Mouse (Mus musculus) heart, embryonic 16.5 days (tissue): Measurements from ENCODE around the gene Cyp1b1. TPM values are rescaled to one million over a fixed set of nuclear protein-coding genes. Genes with fewer than 3 reads are reported as not detected.

Source experiments
- ATAC-seq: fragments of 200-750 bp; cut with Nextera tagmentation; replicated peaks from 2 replicates; pipeline ENCODE4 v1.8.0; 2017; ENCODE audit warnings: moderate number of reproducible peaks; ENCODE audit not compliant: insufficient read depth, low FRiP score; ENCODE audit errors: extremely low read depth
- H3K27ac ChIP-seq: fragments of 300-500 bp; sonication (generic); 2 replicates; pipeline ENCODE4 v1.5.1; 2014; ENCODE audit warnings: mild to moderate bottlenecking, low read length, control low read depth, moderate library complexity
- H3K27me3 ChIP-seq: fragments of 300-500 bp; sonication (generic); 2 replicates; pipeline ENCODE4 v1.6.1; 2014; ENCODE audit warnings: low read length, mixed read lengths; ENCODE audit not compliant: control insufficient read depth, insufficient read depth
- H3K36me3 ChIP-seq: fragments of 300-500 bp; sonication (generic); 2 replicates; pipeline ENCODE4 v1.6.1; 2014; ENCODE audit not compliant: control insufficient read depth, insufficient read depth
- H3K4me1 ChIP-seq: fragments of 300-500 bp; sonication (generic); 2 replicates; pipeline ENCODE4 v1.6.1; 2014; ENCODE audit warnings: low read length, mixed read lengths; ENCODE audit not compliant: control insufficient read depth, insufficient read depth
- H3K4me2 ChIP-seq: fragments of 300-500 bp; sonication (generic); 2 replicates; pipeline ENCODE4 v1.6.1; 2014; ENCODE audit warnings: low read depth, mild to moderate bottlenecking, control low read depth, low read length
- H3K4me3 ChIP-seq: fragments of 300-500 bp; sonication (generic); 2 replicates; pipeline ENCODE4 v1.5.1; 2014; ENCODE audit warnings: mild to moderate bottlenecking, control low read depth, low read length
- H3K9ac ChIP-seq: fragments of 300-500 bp; sonication (generic); 2 replicates; pipeline ENCODE4 v1.6.1; 2014; ENCODE audit warnings: low read length, control low read depth
- H3K9me3 ChIP-seq: fragments of 300-500 bp; sonication (generic); replicated peaks from 2 replicates; pipeline ENCODE4 v1.6.1; 2016; ENCODE audit warnings: low read length; ENCODE audit not compliant: control insufficient read depth
- WGBS: fragments of 180-500 bp; shearing (Covaris S2); extraction: QIAGEN DNeasy Blood & Tissue Kit; methylation state at CpG from one replicate; pipeline ENCODE4 v1.1.7; 2014; 5-methylcytosine and 5-hydroxymethylcytosine counted together
- polyA plus RNA-seq: library from polyadenylated mRNA; unstranded; fragments of >200 nt; fragmentation: Nextera tagmentation; extraction: Ambion mirVana; gene quantifications from 2 replicates; pipeline ENCODE4 v1.2.1, GENCODE M21; 2015

Cyp1b1 gene
- polyA plus RNA-seq, 1 experiment from 2014 or later: 2.0 TPM

- Histone ChIP-seq H3K27ac (no peak overlapping the region), H3K27me3 (no peaks in the 10 kb centered on the region), H3K9ac (no peak overlapping the region), H3K4me3 (no peak overlapping the region), H3K4me1 (0 out of 2 replicates have a peak, but pooled peaks cover 4% of the 10 kb centered on the region), H3K36me3 (no peaks in the 10 kb centered on the region), H3K4me2 (no peak overlapping the region), H3K9me3 (peaks cover 2% of the 10 kb centered on the region; the same call in 1 of the 2 replicates)
- ATAC-seq: no peak
- WGBS: 88% methylated on average over 1 of the region's 1 CpGs
Measured at GRCm38 (mm10) chr17:79743507-79743906, 28.6 kb upstream of the Cyp1b1 start.

- Histone ChIP-seq H3K4me3 (no peak overlapping the region), H3K27ac (no peak overlapping the region), H3K4me2 (no peak overlapping the region), H3K27me3 (no peaks in the 10 kb centered on the region), H3K4me1 (0 out of 2 replicates have a peak, but pooled peaks cover 4% of the 10 kb centered on the region), H3K9ac (no peak overlapping the region), H3K9me3 (peaks cover 2% of the 10 kb centered on the region; the same call in 1 of the 2 replicates), H3K36me3 (no peaks in the 10 kb centered on the region)
- ATAC-seq: no peak
- WGBS: 72% methylated on average over 5 of the region's 5 CpGs
Measured at GRCm38 (mm10) chr17:79742635-79743034, 27.8 kb upstream of the Cyp1b1 start.

- WGBS: 72% methylated on average over 5 of the region's 5 CpGs
- H3K4me2 ChIP-seq: no peak overlapping the region
- H3K4me3 ChIP-seq: no peak overlapping the region
- no peak for ATAC-seq
- no peak overlapping the region for H3K27ac ChIP-seq
- no peaks in the 10 kb centered on the region for H3K27me3 ChIP-seq
- H3K36me3 ChIP-seq: no peaks in the 10 kb centered on the region
- no peaks in the 10 kb centered on the region for H3K4me1 ChIP-seq
- H3K9me3 ChIP-seq: no peaks in the 10 kb centered on the region
- no peak overlapping the region for H3K9ac ChIP-seq
Measured at GRCm38 (mm10) chr17:79738847-79739498, 24.1 kb upstream of the Cyp1b1 start.

GRCm38 (mm10) chr17:79737598-79737997 lies 22.7 kb upstream of the Cyp1b1 start:
- H3K4me2 ChIP-seq: no peak overlapping the region
- WGBS: 71% methylated on average over 3 of the region's 3 CpGs
- ATAC-seq: no peak

GRCm38 (mm10) chr17:79733039-79733438 lies 18.2 kb upstream of the Cyp1b1 start:
- no peak for ATAC-seq
- 58% methylated on average over 4 of the region's 4 CpGs for WGBS
- H3K27me3 ChIP-seq: no peaks in the 10 kb centered on the region; the same call in 1 of the 2 replicates
- H3K4me2 ChIP-seq: no peak overlapping the region
- peaks cover 19% of the 10 kb centered on the region for H3K4me1 ChIP-seq
- no peaks in the 10 kb centered on the region for H3K9me3 ChIP-seq
- H3K36me3 ChIP-seq: no peaks in the 10 kb centered on the region
- H3K4me3 ChIP-seq: no peak overlapping the region
- no peak overlapping the region for H3K9ac ChIP-seq
- no peak overlapping the region for H3K27ac ChIP-seq

More at GRCm38 (mm10) chr17:79737598-79737997, 22.7 kb upstream of the Cyp1b1 start:
- H3K36me3 ChIP-seq: no peaks in the 10 kb centered on the region
- no peak overlapping the region for H3K9ac ChIP-seq
- H3K9me3 ChIP-seq: no peaks in the 10 kb centered on the region
- no peaks in the 10 kb centered on the region for H3K27me3 ChIP-seq
- H3K27ac ChIP-seq: no peak overlapping the region
- H3K4me3 ChIP-seq: no peak overlapping the region
- no peaks in the 10 kb centered on the region for H3K4me1 ChIP-seq

GRCm38 (mm10) chr17:79730988-79731387 lies 16.1 kb upstream of the Cyp1b1 start:
- WGBS: 21% methylated on average over 8 of the region's 8 CpGs
- no peaks in the 10 kb centered on the region; the same call in 1 of the 2 replicates for H3K27me3 ChIP-seq
- H3K4me1 ChIP-seq: peaks cover 19% of the 10 kb centered on the region
- H3K9ac ChIP-seq: no peak overlapping the region
- no peaks in the 10 kb centered on the region for H3K36me3 ChIP-seq
- peak overlapping the region; percentile 11 for H3K4me2 ChIP-seq
- ATAC-seq: no peak
- no peak overlapping the region for H3K4me3 ChIP-seq
- H3K27ac ChIP-seq: no peak overlapping the region
- no peaks in the 10 kb centered on the region for H3K9me3 ChIP-seq

GRCm38 (mm10) chr17:79728585-79729503 lies 14.0 kb upstream of the Cyp1b1 start:
- Histone ChIP-seq H3K9ac (peak overlapping the region; percentile 11; the same call in 1 of the 2 replicates), H3K27me3 (no peaks in the 10 kb centered on the region; the same call in 1 of the 2 replicates), H3K4me2 (peak overlapping the region; percentile 60), H3K36me3 (no peaks in the 10 kb centered on the region), H3K9me3 (no peaks in the 10 kb centered on the region), H3K4me1 (peaks cover 19% of the 10 kb centered on the region), H3K27ac (no peak overlapping the region), H3K4me3 (peak overlapping the region; percentile 42)
- WGBS: 20% methylated on average over 16 of the region's 16 CpGs
- no peak for ATAC-seq

- H3K4me1 ChIP-seq: peaks cover 19% of the 10 kb centered on the region
- peak overlapping the region; percentile 42 for H3K4me3 ChIP-seq
- WGBS: 27% methylated on average over 14 of the region's 14 CpGs
- no peaks in the 10 kb centered on the region; the same call in 1 of the 2 replicates for H3K27me3 ChIP-seq
- H3K4me2 ChIP-seq: peak overlapping the region; percentile 60
- no peak overlapping the region for H3K27ac ChIP-seq
- no peak for ATAC-seq
- no peaks in the 10 kb centered on the region for H3K9me3 ChIP-seq
- no peaks in the 10 kb centered on the region for H3K36me3 ChIP-seq
- H3K9ac ChIP-seq: 0 out of 2 replicates have a peak overlapping the region, but pooled peaks have one; percentile 11
Measured at GRCm38 (mm10) chr17:79728053-79728584, 13.3 kb upstream of the Cyp1b1 start.
